Mouse (Mus musculus): ENCODE results near the gene Prps1l3. TPM values are rescaled to one million over a fixed set of nuclear protein-coding genes. Genes with fewer than 3 reads are reported as not detected.
A peak's percentile ranks its signal among the peaks of the same experiment; 100 is the strongest.

Gene Prps1l3
- polyA plus RNA-seq, 1 experiment, result 25.5 TPM

- Histone ChIP-seq H3K27me3 (ENCODE audit: control insufficient read depth, insufficient read depth, low read length) (no peaks in the 10 kb centered on the region), H3K4me1 (replicated peaks; ENCODE audit: control insufficient read depth, insufficient read depth, low read length) (peaks cover 3% of the 10 kb centered on the region), H3K36me3 (ENCODE audit: control insufficient read depth, insufficient read depth, low read length) (no peaks in the 10 kb centered on the region), H3K4me3 (ENCODE audit: control insufficient read depth, insufficient read depth, low read length) (peak overlapping the region; percentile 71), H3K27ac (ENCODE audit: control insufficient read depth, insufficient read depth, low read length) (no peak overlapping the region)
- DNase-seq, result peak; percentile 18
- TF ChIP-seq CTCF (IDR thresholded peaks at IDR 0.05; ENCODE audit: borderline replicate concordance, control insufficient read depth, extremely low read depth, insufficient read depth, low read length, poor library complexity) (no peak), POLR2A (IDR thresholded peaks at IDR 0.05; ENCODE audit: control insufficient read depth, extremely low read depth, insufficient read depth, low read length, poor library complexity) (no peak)
- 46% methylated on average over 14 of the region's 14 CpGs for WGBS
Observed at GRCm38 (mm10) chr12:57231085-57231875, 1.1 kb downstream of the Prps1l3 start.

GRCm38 (mm10) chr12:57233386-57233785 is 3.2 kb downstream of the Prps1l3 start:
- Histone ChIP-seq H3K4me3 (ENCODE audit: control insufficient read depth, insufficient read depth, low read length) (no peak overlapping the region), H3K36me3 (ENCODE audit: control insufficient read depth, insufficient read depth, low read length) (peaks cover 3% of the 10 kb centered on the region; the same call in 1 of the 2 replicates), H3K27me3 (ENCODE audit: control insufficient read depth, insufficient read depth, low read length) (no peaks in the 10 kb centered on the region), H3K27ac (ENCODE audit: control insufficient read depth, insufficient read depth, low read length) (no peak overlapping the region), H3K4me1 (replicated peaks; ENCODE audit: control insufficient read depth, insufficient read depth, low read length) (peaks cover 3% of the 10 kb centered on the region)
- no peak for DNase-seq
- TF ChIP-seq CTCF (IDR thresholded peaks at IDR 0.05; ENCODE audit: borderline replicate concordance, control insufficient read depth, extremely low read depth, insufficient read depth, low read length, poor library complexity) (no peak), POLR2A (IDR thresholded peaks at IDR 0.05; ENCODE audit: control insufficient read depth, extremely low read depth, insufficient read depth, low read length, poor library complexity) (no peak)
- 89% methylated on average over 5 of the region's 5 CpGs for WGBS

DNA sequence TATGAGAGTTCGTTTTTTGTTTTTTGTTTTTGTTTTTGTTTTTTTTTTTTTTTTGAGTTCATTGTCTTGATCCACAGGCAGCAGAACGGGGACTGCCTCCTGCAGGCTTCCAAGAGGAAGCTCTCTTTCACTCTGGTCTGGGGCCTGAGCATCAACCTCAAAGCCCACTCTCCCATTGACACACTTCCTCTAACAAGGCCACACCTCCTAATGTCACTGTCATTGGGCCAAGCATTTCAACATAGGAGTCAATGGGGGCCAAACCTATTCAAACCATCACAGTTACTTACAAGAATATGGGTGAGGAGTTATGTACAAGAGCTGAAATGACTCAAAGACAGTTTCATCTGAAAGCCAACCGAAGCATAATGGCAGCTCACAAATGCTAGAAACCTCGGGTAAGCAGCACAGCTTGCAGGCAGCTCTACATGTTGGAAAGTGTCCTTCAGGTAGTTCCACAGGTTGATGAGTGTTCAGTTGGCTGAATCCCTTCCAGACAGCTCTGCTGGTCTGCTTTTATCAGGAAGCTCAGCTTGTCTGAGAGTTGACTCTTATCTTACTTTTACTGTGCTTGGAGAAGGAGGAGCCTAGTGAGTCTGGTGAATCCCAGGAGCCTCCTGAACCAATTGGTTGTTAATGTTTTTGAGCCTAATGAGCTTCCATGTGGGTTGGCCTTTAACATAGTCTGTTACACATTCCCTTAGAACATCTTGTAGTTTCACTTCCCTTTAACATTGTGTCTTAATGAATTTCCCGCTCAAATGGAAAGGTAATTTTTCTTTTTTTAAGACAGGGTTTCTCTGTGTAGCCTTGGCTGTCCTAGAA is 13.7 kb downstream of the Prps1l3 start:
- no peak for DNase-seq
- H3K27me3 ChIP-seq (ENCODE audit: control insufficient read depth, insufficient read depth, low read length), result no peaks in the 10 kb centered on the region
- TF ChIP-seq POLR2A (IDR thresholded peaks at IDR 0.05; ENCODE audit: control insufficient read depth, extremely low read depth, insufficient read depth, low read length, poor library complexity) (no peak), CTCF (IDR thresholded peaks at IDR 0.05; ENCODE audit: borderline replicate concordance, control insufficient read depth, extremely low read depth, insufficient read depth, low read length, poor library complexity) (no peak)
- 86% methylated on average over 5 of the region's 5 CpGs for WGBS
- H3K4me3 ChIP-seq (ENCODE audit: control insufficient read depth, insufficient read depth, low read length), result no peak overlapping the region
- no peak overlapping the region for H3K27ac ChIP-seq (ENCODE audit: control insufficient read depth, insufficient read depth, low read length)
- peaks cover 15% of the 10 kb centered on the region for H3K36me3 ChIP-seq (ENCODE audit: control insufficient read depth, insufficient read depth, low read length)
- H3K4me1 ChIP-seq (replicated peaks; ENCODE audit: control insufficient read depth, insufficient read depth, low read length), result no peaks in the 10 kb centered on the region

DNA sequence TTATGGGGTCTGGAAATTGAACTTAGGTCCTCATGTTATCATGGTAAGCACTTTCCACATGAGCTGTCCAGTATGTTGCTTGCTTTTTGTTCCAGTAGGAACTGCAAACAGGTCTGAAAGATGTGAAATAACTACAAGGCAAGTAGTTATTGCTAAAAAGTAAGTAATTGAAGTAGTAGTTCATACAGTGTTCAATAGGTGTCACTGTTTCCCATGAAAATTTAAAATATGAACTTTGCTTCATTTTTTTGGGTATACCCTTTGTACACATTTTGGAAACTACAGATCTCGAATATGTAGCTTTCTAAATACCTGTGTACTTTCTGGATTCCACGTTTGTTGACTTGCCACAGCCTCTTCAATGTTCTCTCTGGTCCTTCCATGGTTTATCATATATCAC is 28.4 kb downstream of the Prps1l3 start:
- no peak for DNase-seq
- no peaks in the 10 kb centered on the region for H3K4me1 ChIP-seq (replicated peaks; ENCODE audit: control insufficient read depth, insufficient read depth, low read length)
- H3K4me3 ChIP-seq (ENCODE audit: control insufficient read depth, insufficient read depth, low read length), result no peak overlapping the region
- H3K36me3 ChIP-seq (ENCODE audit: control insufficient read depth, insufficient read depth, low read length), result no peaks in the 10 kb centered on the region
- no peaks in the 10 kb centered on the region for H3K27me3 ChIP-seq (ENCODE audit: control insufficient read depth, insufficient read depth, low read length)
- H3K27ac ChIP-seq (ENCODE audit: control insufficient read depth, insufficient read depth, low read length), result no peak overlapping the region
- 45% methylated on average over 2 of the region's 2 CpGs for WGBS
- TF ChIP-seq CTCF (IDR thresholded peaks at IDR 0.05; ENCODE audit: borderline replicate concordance, control insufficient read depth, extremely low read depth, insufficient read depth, low read length, poor library complexity), result no peak
- TF ChIP-seq POLR2A (IDR thresholded peaks at IDR 0.05; ENCODE audit: control insufficient read depth, extremely low read depth, insufficient read depth, low read length, poor library complexity), result no peak

GRCm38 (mm10) chr12:57275456-57275855 is 45.2 kb downstream of the Prps1l3 start:
- DNase-seq, result no peak
- WGBS, result 71% methylated on average over 1 of the region's 1 CpGs
- Histone ChIP-seq H3K36me3 (ENCODE audit: control insufficient read depth, insufficient read depth, low read length) (no peaks in the 10 kb centered on the region), H3K4me1 (replicated peaks; ENCODE audit: control insufficient read depth, insufficient read depth, low read length) (no peaks in the 10 kb centered on the region), H3K27ac (ENCODE audit: control insufficient read depth, insufficient read depth, low read length) (no peak overlapping the region), H3K27me3 (ENCODE audit: control insufficient read depth, insufficient read depth, low read length) (no peaks in the 10 kb centered on the region), H3K4me3 (ENCODE audit: control insufficient read depth, insufficient read depth, low read length) (no peak overlapping the region)
- TF ChIP-seq CTCF (IDR thresholded peaks at IDR 0.05; ENCODE audit: borderline replicate concordance, control insufficient read depth, extremely low read depth, insufficient read depth, low read length, poor library complexity), result no peak
- TF ChIP-seq POLR2A (IDR thresholded peaks at IDR 0.05; ENCODE audit: control insufficient read depth, extremely low read depth, insufficient read depth, low read length, poor library complexity), result no peak

Measured in thymus, adult 2 months (tissue).